Mouse (Mus musculus): ENCODE results near the gene Npas3. TPM values are rescaled to one million over a fixed set of nuclear protein-coding genes. Genes with fewer than 3 reads are reported as not detected.

Gene Npas3
- total RNA-seq, 1 experiment from 2014 or later = 3.0 TPM

DNA sequence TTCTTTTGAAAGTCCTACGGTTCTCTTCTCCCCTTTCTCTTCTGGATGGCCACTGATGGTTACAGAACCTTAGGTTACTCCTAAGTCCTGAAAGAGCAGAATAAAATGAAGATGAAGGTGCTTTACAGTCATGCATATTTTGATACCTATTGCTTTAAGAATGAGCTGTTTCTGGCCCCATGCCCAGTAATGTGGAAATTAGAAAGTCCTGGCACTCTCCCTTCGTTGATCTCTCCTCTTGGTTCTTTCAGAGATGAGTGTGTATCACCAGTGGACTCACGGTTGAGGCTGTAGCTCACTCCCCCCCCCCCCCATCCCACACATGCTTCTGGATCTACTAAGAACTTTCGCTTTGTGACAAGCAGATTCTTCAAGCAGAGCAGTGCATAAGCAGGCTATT is 167.6 kb downstream of the Npas3 start:
- no peak for DNase-seq

DNA sequence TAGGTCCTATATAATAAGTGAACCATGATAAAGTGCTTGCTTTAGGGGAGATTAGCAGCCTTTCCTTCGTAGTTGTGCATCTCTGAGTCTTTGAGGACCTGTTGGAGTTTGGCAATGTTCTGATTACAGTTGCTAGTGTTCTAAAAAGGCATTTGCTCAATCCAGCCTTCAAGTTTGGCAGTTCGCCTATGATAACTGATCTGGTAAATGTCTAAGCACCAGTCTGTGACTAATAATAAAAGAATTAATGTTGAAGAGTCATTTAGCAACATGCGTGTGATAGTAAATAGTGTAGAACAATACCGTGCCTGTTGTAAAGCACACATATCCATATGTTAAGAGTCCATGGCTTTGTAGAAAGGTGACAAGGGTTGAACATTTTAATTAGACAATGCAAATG is 173.2 kb downstream of the Npas3 start:
- DNase-seq = no peak

GRCm38 (mm10) chr12:53423631-53424030 is 175.2 kb downstream of the Npas3 start:
- DNase-seq = no peak

GRCm38 (mm10) chr12:53426006-53426405 is 177.5 kb downstream of the Npas3 start:
- no peak for DNase-seq

DNA sequence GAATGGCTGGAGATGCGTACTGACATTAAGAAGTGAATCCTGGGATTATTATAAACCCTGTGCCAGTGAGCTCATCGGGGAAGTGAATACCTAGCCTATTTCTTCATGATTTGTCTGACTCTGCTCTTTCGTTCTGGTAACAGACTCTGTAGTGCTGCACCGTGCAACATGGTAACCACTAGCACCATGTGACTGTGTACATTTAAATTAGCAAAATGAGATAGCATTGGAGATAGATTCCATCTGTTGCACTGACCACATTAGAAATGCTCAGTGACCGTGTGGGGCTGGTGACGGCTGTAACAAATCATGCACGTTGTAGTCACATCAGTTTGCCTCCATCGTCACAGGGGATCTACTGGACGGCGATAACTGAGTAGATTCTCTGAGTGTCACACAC is 178.7 kb downstream of the Npas3 start:
- no peak for DNase-seq

- no peak for DNase-seq
Observed at GRCm38 (mm10) chr12:53442029-53442428, 193.6 kb downstream of the Npas3 start.

DNA sequence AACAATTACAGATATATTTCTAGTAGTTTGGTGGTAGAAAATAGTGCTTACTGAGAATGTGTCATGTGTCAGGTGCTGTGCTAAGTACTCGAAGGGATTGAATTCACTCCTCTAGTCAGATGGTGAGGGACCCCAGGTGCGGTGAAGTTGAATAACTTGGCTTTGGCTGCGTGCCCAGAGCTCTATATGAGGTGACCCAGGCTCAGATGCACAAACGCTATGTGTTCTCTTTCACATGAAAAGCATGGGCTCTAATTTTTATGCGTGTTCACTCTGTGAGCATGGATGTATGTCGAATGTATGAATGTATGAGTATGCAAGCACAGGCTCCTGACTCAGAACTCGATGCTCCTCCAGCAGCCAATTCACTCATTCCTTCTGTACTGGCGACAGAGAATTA is 199.0 kb downstream of the Npas3 start:
- no peak for DNase-seq

GRCm38 (mm10) chr12:53448040-53448439 is 199.6 kb downstream of the Npas3 start:
- no peak for DNase-seq

DNA sequence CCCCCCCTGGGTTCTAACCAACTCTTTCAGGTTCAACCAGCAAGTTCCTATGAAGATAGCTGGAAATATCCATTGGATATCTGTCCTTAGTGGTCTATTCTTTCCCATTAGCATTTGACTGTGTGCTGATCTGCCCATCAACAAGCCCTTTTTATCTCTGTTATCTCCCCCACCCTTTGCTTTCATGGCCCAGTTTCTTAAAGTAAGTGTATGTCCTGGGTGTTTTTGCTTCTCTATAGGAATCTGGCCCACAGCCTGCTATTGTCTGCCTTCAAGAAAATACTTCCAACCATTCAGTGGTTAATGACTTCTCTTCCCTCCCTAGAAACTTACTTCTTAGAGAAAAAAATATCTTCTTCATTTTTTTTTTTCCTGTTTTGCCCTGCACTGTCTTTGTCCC is 219.1 kb downstream of the Npas3 start:
- DNase-seq = no peak

DNA sequence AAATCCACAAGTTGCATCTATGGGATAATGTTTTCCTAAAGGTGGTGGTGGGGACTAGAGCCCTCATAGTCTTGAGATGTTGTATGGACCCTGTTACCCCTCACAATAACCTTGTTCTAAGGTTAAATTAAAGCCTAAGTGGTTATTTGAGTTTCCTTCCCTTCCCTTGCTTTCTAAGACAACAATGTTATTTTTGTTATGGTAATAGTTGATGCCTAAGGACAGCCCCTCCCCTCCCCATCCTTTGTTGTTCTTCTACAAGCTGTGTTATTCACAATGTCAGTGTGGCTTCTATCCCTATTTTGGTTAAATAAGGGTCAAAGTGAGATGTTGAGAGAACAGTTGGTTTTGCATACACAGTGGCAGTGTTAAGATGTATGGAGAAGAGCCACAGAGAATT is 226.0 kb downstream of the Npas3 start:
- DNase-seq = no peak

- DNase-seq = no peak
Observed at GRCm38 (mm10) chr12:53484924-53485323, 236.4 kb downstream of the Npas3 start.

- no peak for DNase-seq
Observed at GRCm38 (mm10) chr12:53496386-53496785, 247.9 kb downstream of the Npas3 start.

DNA sequence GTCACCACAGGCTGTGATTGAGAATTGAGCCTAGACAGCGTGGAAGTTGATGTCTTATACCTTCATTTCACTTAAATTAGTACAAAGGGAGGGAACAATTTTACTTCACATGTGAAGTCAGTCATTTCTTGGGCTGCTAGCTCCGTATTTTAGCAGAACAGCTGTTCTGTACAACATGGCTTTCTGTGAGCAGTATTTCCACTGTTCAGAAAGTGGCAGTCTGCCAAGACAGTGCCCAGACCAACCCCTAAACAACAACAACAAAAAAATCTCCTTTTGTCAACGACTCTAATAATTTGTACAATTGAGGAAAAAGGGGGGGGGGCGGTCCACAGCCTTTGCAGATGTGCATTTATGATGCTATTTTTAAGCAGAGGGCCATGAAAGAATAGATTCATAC is 266.4 kb downstream of the Npas3 start:
- no peak for DNase-seq

DNA sequence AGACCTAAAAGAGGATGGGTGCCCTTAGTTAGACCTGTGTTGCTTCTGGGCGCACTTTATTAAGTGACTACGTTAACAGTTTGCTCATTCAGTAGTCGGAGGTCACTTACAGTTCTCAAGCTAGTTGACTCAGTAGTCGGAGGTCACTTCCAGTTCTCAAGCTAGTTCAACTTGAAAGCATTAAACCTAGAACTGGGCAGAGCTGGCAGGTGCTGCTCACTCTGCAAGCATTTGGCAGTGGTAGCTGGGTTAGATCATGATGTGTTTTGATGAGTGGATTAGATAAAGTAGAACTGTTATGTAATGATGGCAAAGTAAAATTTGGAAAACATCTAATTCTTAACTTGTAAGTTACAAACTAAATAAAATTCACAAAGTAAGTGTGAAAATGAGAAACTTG is 271.1 kb downstream of the Npas3 start:
- DNase-seq = no peak

DNA sequence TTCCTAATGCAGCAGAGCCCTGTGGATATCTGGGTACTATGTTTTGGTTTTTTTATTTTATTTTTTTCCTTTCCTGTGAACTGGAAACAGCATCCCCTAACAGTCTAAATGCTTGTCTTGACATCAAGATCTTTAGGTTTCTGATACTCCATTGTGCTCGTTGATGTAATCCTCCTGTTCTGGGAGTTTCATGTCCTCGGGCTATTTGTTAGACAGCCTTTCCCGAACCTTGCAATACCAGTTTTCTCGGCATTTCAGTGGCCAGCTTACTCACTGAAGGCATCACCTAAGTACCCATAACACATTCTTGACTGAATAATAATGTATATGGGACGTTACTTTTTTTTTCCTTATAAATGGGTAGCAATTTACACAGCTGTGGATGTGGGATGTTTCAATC is 274.2 kb downstream of the Npas3 start:
- DNase-seq = no peak

- DNase-seq = no peak
Observed at GRCm38 (mm10) chr12:53527046-53527445, 278.6 kb downstream of the Npas3 start.

DNA sequence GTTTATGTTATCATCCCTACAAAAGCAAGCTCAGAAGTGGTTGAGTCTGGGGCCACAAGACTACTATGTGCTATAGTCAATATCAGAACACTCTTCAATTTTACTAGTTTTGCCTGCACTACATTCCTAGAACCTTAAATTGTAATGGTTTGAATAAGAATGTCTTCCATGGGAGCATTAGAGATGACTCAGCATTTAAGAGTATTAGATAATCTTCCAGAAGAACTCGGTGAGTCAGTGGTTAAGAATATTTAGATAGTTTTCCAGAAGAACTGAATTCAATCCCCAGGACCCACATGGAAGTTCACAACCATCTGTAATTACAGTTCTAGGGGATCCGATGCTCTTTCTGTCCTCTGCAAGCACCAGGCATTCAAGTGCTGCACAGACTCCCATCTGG is 280.9 kb downstream of the Npas3 start:
- no peak for DNase-seq

DNA sequence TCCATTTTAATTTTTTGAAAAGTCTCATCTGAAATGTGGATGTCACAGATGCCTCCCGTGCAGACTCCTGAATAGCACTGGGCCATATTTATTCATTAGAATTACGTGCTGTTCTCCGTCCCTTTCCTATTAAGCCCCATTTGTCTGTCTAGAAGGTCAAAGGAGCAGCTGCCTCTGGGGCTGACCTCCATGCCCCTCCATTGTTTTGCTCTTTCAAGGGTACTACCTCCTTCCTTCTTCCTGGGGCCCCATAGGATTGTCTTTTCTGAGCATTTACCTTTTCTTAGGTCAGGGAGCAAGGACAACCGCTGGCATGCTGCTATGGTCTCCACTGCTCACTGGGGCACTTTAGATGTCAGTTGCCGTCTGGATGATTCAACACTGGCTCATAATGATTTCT is 288.3 kb downstream of the Npas3 start:
- DNase-seq = no peak

GRCm38 (mm10) chr12:53556359-53556758 is 307.9 kb downstream of the Npas3 start:
- no peak for DNase-seq

- no peak for DNase-seq
Observed at GRCm38 (mm10) chr12:53558259-53558658, 309.8 kb downstream of the Npas3 start.

GRCm38 (mm10) chr12:53566712-53567387 is 318.4 kb downstream of the Npas3 start:
- DNase-seq = no peak

GRCm38 (mm10) chr12:53581181-53581580 is 332.7 kb downstream of the Npas3 start:
- no peak for DNase-seq

DNA sequence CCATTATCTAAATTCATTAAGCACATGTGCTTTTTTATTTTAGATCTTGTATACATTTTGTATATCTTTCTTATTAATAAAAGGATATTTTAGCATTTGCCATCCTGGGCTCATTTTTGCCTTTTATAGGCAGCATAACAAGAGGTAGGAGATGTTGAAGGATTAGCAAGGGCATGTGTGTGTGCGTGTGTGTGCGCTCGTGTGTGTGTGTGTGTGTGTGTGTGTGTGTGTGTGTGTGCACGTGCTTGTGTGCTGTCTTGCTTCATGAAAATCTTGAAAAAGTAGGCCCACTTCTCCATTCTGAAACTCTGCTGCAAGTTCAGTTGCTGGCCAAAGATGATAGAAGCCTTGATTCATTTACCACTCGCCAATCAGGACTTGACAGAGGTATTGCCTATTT is 338.8 kb downstream of the Npas3 start:
- no peak for DNase-seq

DNA sequence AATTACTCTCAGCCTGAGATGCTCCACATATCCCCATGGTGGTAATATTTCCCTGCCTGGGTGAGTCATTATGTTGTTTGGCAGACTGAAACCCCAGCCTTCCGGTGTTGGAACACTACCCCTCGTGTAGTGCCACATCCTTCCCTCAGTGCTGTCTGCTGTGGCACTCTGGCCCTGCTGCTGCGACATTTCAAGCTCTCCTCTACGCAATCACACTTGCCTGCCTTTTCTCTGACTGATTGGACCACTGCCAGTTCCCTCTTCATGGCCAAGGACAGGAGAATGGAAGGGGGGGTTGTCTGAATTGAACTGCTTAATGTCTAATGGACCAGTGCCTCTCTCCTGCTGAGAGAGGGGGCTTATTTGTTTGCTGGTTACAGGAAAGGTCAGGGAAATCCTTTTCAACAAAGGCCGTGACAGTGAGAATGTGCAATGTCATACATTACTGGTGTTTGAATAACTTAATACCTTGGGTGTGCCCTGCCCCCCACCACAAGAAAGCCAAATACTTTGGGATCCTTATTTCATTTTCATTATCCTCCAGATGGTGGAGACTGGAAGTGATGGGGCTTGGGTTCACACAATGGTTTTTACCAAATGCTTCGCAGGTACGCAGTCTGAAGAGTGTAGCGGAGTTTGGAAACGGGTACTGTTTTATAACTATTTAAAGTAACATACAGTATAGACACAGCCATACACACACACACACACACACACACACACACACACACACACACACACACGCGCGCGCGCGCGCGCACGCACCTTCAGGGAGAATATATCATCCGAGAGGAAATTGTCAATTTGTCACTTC is 339.4 kb downstream of the Npas3 start:
- DNase-seq = peak; percentile 38
